Mouse (Mus musculus) limb, embryonic 10.5 days (tissue): ENCODE measurements around the gene Rgs16. TPM values are rescaled to one million over a fixed set of nuclear protein-coding genes. Genes with fewer than 3 reads are reported as not detected.

ENCODE experiments used
- DNase-seq: peaks from one replicate; pipeline ENCODE4 v3.0.0-alpha.2; 2017; ENCODE audit warnings: low spot score
- H3K27ac ChIP-seq: fragments of 300-500 bp; sonication (generic); 2 replicates; pipeline ENCODE4 v1.5.1; 2016; ENCODE audit warnings: mild to moderate bottlenecking
- H3K27me3 ChIP-seq: fragments of 300-500 bp; sonication (generic); 2 replicates; pipeline ENCODE4 v1.6.1; 2016; ENCODE audit warnings: low read depth, mild to moderate bottlenecking; ENCODE audit not compliant: poor library complexity, severe bottlenecking
- H3K36me3 ChIP-seq: fragments of 300-500 bp; sonication (generic); 2 replicates; pipeline ENCODE4 v1.6.1; 2016; ENCODE audit warnings: mild to moderate bottlenecking, moderate library complexity
- H3K4me1 ChIP-seq: fragments of 300-500 bp; sonication (generic); 2 replicates; pipeline ENCODE4 v1.6.1; 2016
- H3K4me3 ChIP-seq: fragments of 300-500 bp; sonication (generic); 2 replicates; pipeline ENCODE4 v1.5.1; 2016; ENCODE audit warnings: mild to moderate bottlenecking, moderate library complexity
- H3K9me3 ChIP-seq: fragments of 300-500 bp; sonication (generic); replicated peaks from 2 replicates; pipeline ENCODE4 v1.6.1; 2016; ENCODE audit warnings: mild to moderate bottlenecking
- WGBS: fragments of 180-500 bp; shearing (Covaris S2); methylation state at CpG from one replicate; pipeline ENCODE4 v1.1.7; 2016; 5-methylcytosine and 5-hydroxymethylcytosine counted together
- polyA plus RNA-seq: library from polyadenylated mRNA; unstranded; fragments of >200 nt; fragmentation: Nextera tagmentation; extraction: Ambion mirVana; gene quantifications from 2 replicates; pipeline ENCODE4 v1.2.1, GENCODE M21; 2016

Rgs16 gene
- polyA plus RNA-seq = 3.1 and 6.0 TPM in 2 replicates

- Histone ChIP-seq H3K4me1 (peaks cover 33% of the 10 kb centered on the region), H3K36me3 (0 out of 2 replicates have a peak, but pooled peaks cover 5% of the 10 kb centered on the region), H3K9me3 (no peaks in the 10 kb centered on the region), H3K27ac (peak within 1 kb of the TSS; percentile 62), H3K27me3 (peaks cover 63% of the 10 kb centered on the region), H3K4me3 (peak within 1 kb of the TSS; percentile 53)
- WGBS = 1% methylated on average over 28 of the region's 28 CpGs
- peak; percentile 85 for DNase-seq
These were observed at the start of gene Rgs16 for GRCm38 (mm10) chr1:153740145-153740544. Rgs16 (plus strand) TSS chr1:153740349.

DNA sequence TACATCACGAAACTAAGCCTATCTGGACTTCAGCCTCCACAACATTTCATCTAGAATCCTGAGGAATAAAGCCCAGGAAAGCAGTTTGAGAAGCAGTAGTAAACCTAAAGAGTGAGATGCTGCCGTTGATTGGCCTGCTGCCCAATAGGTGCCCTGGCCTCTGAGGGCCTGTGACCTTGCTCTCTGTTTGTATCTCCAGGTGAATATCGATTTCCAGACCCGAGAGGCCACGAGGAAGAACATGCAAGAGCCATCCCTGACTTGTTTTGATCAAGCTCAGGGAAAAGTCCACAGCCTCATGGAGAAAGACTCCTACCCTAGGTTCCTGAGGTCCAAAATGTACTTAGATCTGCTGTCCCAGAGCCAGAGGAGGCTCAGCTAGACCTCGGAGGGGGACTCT is 47.6 kb upstream of the Rgs16 start:
- DNase-seq = no peak
- Histone ChIP-seq H3K4me1 (peaks cover 2% of the 10 kb centered on the region), H3K27ac (no peak overlapping the region), H3K27me3 (no peaks in the 10 kb centered on the region), H3K4me3 (no peak overlapping the region), H3K9me3 (no peaks in the 10 kb centered on the region), H3K36me3 (no peaks in the 10 kb centered on the region)
- 84% methylated on average over 6 of the region's 6 CpGs for WGBS

GRCm38 (mm10) chr1:153694372-153695120 is 45.6 kb upstream of the Rgs16 start:
- H3K27me3 ChIP-seq = no peaks in the 10 kb centered on the region
- no peak overlapping the region for H3K27ac ChIP-seq
- no peaks in the 10 kb centered on the region for H3K36me3 ChIP-seq
- H3K4me3 ChIP-seq = no peak overlapping the region
- whole genome bisulfite sequencing = 92% methylated on average over 6 of the region's 6 CpGs
- H3K9me3 ChIP-seq = no peaks in the 10 kb centered on the region
- H3K4me1 ChIP-seq = peaks cover 20% of the 10 kb centered on the region
- DNase-seq = no peak

GRCm38 (mm10) chr1:153695398-153695797 is 44.8 kb upstream of the Rgs16 start:
- DNase-seq = no peak
- no peak overlapping the region for H3K27ac ChIP-seq
- WGBS = 94% methylated on average over 10 of the region's 10 CpGs
- no peaks in the 10 kb centered on the region for H3K27me3 ChIP-seq
- peaks cover 27% of the 10 kb centered on the region for H3K4me1 ChIP-seq
- no peak overlapping the region for H3K4me3 ChIP-seq
- H3K36me3 ChIP-seq = no peaks in the 10 kb centered on the region
- no peaks in the 10 kb centered on the region for H3K9me3 ChIP-seq

GRCm38 (mm10) chr1:153696093-153696492 is 44.1 kb upstream of the Rgs16 start:
- Histone ChIP-seq H3K9me3 (no peaks in the 10 kb centered on the region), H3K4me1 (peaks cover 27% of the 10 kb centered on the region), H3K36me3 (no peaks in the 10 kb centered on the region), H3K4me3 (no peak overlapping the region), H3K27me3 (no peaks in the 10 kb centered on the region), H3K27ac (peak overlapping the region; percentile 46; the same call in 1 of the 2 replicates)
- no peak for DNase-seq
- 94% methylated on average over 11 of the region's 11 CpGs for WGBS

GRCm38 (mm10) chr1:153696541-153696940 is 43.6 kb upstream of the Rgs16 start:
- Histone ChIP-seq H3K4me3 (no peak overlapping the region), H3K27me3 (no peaks in the 10 kb centered on the region), H3K4me1 (peaks cover 29% of the 10 kb centered on the region), H3K9me3 (no peaks in the 10 kb centered on the region), H3K27ac (peak overlapping the region; percentile 46; the same call in 1 of the 2 replicates), H3K36me3 (no peaks in the 10 kb centered on the region)
- WGBS = 95% methylated on average over 4 of the region's 4 CpGs
- DNase-seq = no peak

DNA sequence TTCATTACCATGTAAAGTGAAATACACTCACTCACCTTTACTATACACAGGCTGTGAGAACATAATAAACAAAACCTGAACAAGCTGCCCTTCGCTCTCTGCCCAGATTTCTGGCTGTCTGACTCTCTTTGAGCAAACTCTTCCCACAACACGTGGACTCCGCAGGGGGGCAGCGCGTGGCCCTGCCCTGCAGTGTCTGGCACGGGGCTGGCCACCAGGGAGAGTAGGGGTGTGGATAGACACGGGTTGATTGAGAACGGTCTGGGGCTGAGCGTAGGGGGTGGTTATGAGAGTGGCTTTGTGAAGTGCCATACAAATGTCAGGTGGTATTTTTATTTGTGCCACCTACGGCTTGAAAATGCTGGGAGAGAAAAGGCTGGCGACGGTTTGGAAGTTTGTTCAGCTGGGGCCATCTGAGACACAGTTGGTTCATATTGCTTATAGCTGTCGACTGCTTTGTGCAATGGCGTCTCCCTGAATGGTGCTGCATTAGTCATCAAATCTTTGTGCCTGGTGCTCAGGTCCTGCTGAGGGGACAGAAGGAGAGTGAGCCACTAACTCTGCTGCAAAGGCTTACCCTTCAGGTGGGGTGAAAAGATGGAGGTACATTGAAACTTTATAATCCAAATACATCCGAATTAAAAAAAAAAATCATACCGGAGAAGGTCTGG is 42.4 kb upstream of the Rgs16 start:
- no peaks in the 10 kb centered on the region for H3K9me3 ChIP-seq
- H3K36me3 ChIP-seq = no peaks in the 10 kb centered on the region
- H3K27me3 ChIP-seq = no peaks in the 10 kb centered on the region
- peak overlapping the region; percentile 53; the same call in 1 of the 2 replicates for H3K27ac ChIP-seq
- peaks cover 40% of the 10 kb centered on the region for H3K4me1 ChIP-seq
- no peak overlapping the region for H3K4me3 ChIP-seq
- DNase-seq = no peak
- WGBS = 80% methylated on average over 16 of the region's 16 CpGs

DNA sequence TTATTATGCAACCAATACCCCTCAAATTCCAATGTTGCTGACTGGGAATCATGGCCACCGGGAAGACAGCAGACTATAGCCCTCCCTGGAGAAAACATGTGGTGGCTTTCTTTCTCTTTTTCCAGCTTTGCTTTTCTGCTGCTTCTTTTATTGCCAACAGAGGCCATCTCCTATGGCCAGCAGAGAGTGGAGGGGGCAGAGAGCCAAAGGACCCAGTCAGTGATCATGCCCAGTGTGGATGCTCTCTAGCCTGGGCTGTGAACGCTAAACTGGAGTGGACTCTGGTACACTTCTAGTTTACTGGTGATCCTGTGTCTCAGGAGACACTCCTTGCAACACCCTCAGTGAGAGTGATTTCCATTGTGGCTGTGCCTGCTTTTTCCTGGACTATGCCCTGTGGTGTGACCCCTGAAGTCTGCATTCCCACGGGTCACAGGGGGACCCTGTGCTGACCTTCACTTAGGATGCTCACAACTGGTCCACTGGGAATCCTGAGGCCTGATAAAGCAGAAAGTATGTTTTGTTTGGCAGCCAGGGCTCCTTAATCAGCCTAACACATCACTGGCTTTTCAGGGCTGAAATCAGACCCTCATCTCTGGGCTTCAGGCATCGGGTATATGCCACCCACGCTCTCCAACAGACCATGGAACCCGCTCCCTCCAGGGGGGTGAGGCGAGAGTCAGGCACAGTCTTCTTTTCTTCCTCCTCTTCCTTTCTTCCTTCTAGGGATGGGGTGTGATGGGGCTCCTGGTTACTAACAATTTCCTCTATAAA is 41.7 kb upstream of the Rgs16 start:
- Histone ChIP-seq H3K4me1 (peaks cover 48% of the 10 kb centered on the region), H3K36me3 (no peaks in the 10 kb centered on the region), H3K27me3 (no peaks in the 10 kb centered on the region), H3K9me3 (no peaks in the 10 kb centered on the region), H3K4me3 (no peak overlapping the region), H3K27ac (peak overlapping the region; percentile 19)
- WGBS = 79% methylated on average over 7 of the region's 7 CpGs
- DNase-seq = no peak

GRCm38 (mm10) chr1:153700448-153701063 is 39.6 kb upstream of the Rgs16 start:
- DNase-seq = no peak
- Histone ChIP-seq H3K27me3 (no peaks in the 10 kb centered on the region), H3K4me1 (peaks cover 68% of the 10 kb centered on the region), H3K4me3 (no peak overlapping the region), H3K27ac (peak overlapping the region; percentile 56; the same call in 1 of the 2 replicates), H3K36me3 (no peaks in the 10 kb centered on the region), H3K9me3 (no peaks in the 10 kb centered on the region)
- 90% methylated on average over 11 of the region's 11 CpGs for WGBS

- no peaks in the 10 kb centered on the region for H3K36me3 ChIP-seq
- no peaks in the 10 kb centered on the region for H3K9me3 ChIP-seq
- H3K4me1 ChIP-seq = peaks cover 68% of the 10 kb centered on the region
- peak overlapping the region; percentile 86 for H3K27ac ChIP-seq
- no peak for DNase-seq
- no peak overlapping the region for H3K4me3 ChIP-seq
- 93% methylated on average over 1 of the region's 1 CpGs for WGBS
- no peaks in the 10 kb centered on the region for H3K27me3 ChIP-seq
These were observed 38.7 kb upstream of the Rgs16 start for GRCm38 (mm10) chr1:153701461-153701860.

DNA sequence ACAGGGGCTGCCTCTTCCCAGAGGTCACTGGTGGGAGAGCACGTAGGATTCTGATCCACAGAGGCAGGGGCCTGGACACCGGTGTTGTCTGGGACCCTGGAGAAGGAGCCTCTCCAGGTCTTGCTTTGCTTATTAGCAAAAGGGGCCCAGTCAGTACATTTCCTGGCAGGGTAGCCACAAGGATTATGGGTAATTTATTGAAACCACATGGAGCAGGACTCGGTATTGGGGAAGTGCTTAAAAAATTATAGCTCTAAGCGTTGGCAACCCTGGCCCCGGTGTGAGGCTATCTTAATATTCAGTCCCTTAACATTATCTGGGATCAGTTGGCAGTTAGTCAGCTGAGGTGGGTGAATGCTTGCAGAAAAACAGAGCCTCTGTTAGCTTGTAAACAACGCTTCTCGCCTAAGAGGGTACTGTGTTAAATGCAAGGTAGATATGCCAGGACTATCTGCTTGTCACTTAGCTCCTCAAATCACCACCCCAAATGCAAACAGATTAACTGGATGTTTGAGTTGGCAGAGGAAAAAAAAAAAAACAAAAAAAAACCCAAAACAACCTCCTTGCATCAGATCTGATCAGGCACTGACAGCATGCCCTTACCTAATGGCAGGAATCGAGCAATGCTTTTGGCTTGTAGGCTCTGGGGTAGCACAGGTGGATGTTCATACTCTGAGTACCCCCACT is 37.8 kb upstream of the Rgs16 start:
- Histone ChIP-seq H3K36me3 (no peaks in the 10 kb centered on the region), H3K9me3 (no peaks in the 10 kb centered on the region), H3K4me1 (peaks cover 68% of the 10 kb centered on the region), H3K27me3 (no peaks in the 10 kb centered on the region), H3K27ac (peak overlapping the region; percentile 86), H3K4me3 (no peak overlapping the region)
- WGBS = 52% methylated on average over 8 of the region's 8 CpGs
- DNase-seq = no peak

- H3K27ac ChIP-seq = peak overlapping the region; percentile 86
- no peaks in the 10 kb centered on the region for H3K36me3 ChIP-seq
- 71% methylated on average over 8 of the region's 8 CpGs for WGBS
These were observed 37.2 kb upstream of the Rgs16 start for GRCm38 (mm10) chr1:153702853-153703410.

More at GRCm38 (mm10) chr1:153702853-153703410, 37.2 kb upstream of the Rgs16 start:
- no peak overlapping the region for H3K4me3 ChIP-seq
- no peaks in the 10 kb centered on the region for H3K9me3 ChIP-seq
- no peaks in the 10 kb centered on the region for H3K27me3 ChIP-seq
- DNase-seq = no peak
- peaks cover 62% of the 10 kb centered on the region for H3K4me1 ChIP-seq
